ENCODE assay signal across 11 mouse cellular contexts in genomic region chr19:47133161-47133560, GRCm38 (mm10). TPM values are rescaled to one million over a fixed set of nuclear protein-coding genes. Genes with fewer than 3 reads are reported as not detected.
A peak's percentile ranks its signal among the peaks of the same experiment; 100 is the strongest.
DNase-seq lines count a peak whose midpoint lies in the region; ATAC-seq lines count a peak whose summit lies in the region.
"Had no signal": no experiment of that assay in that cellular context is flagged by ENCODE, and none has a peak within 500 bp of the region (broad histone marks: within the 10 kb centered on the region; RNA-seq: fewer than 3 reads in every experiment).

No protein-coding gene starts in this region.

- ATAC-seq in megakaryocyte, adult 5-6 weeks (ENCODE audit: poor library complexity, severe bottlenecking), result peak; percentile 77

- peak; percentile 38 for DNase-seq in frontal cortex, postnatal 36 days (ENCODE audit: low spot score in 2 of 2)
- no peak for DNase-seq in frontal cortex, postnatal 25 days (ENCODE audit: low spot score in 2 of 2)
- DNase-seq in right cerebral cortex, postnatal 25 days, result peak; percentile 27
- DNase-seq in right cerebral cortex, postnatal 14 days, result no peak
- DNase-seq in splenic B cell, adult 2 months (ENCODE audit: low read depth, low spot score), result peak; percentile 85
- no peak for DNase-seq in cerebellum, adult 9-10 months
- no peak for DNase-seq in adrenal gland, adult 8-10 months
- DNase-seq: heart, postnatal 10 days; kidney, adult 9 months had no signal

- H3K27me3 ChIP-seq in splenic B cell, adult 2 months (ENCODE audit: control insufficient read depth, insufficient read depth, low read length, poor library complexity, severe bottlenecking), result no peaks in the 10 kb centered on the region

- peaks cover 16% of the 10 kb centered on the region for H3K36me3 ChIP-seq in splenic B cell, adult 2 months (ENCODE audit: control insufficient read depth, insufficient read depth, low read length, poor library complexity, severe bottlenecking)

RNA-seq across cellular contexts. Expression of gene Calhm2, which starts 4.9 kb away (rescaled TPM):
- 22.8 and 24.6 TPM in 2 replicates for total RNA-seq in megakaryocyte, adult 5-6 weeks (2015)
- total RNA-seq in megakaryocyte, adult 5-6 weeks (2017), result 42.8 and 45.7 TPM in 2 replicates
- 1 to 10 TPM; 4.6 to 8.8 (median 7.5) TPM for total RNA-seq in adrenal gland, adult 8-10 months (2022)

RNA-seq across cellular contexts. Expression of gene Calhm1, which starts 10.9 kb away (rescaled TPM):
- total RNA-seq in megakaryocyte, adult 5-6 weeks (2015), result not detected in 2 replicates
- total RNA-seq in megakaryocyte, adult 5-6 weeks (2017), result not detected in 2 replicates
- not detected for total RNA-seq in adrenal gland, adult 8-10 months (2022)
- total RNA-seq: heart, postnatal 10 days; left cerebral cortex, adult 18-20 months had no signal

RNA-seq across cellular contexts. Expression of gene Calhm3, which starts 24.4 kb away (rescaled TPM):
- not detected in 2 replicates for total RNA-seq in megakaryocyte, adult 5-6 weeks (2015)
- not detected in 2 replicates for total RNA-seq in megakaryocyte, adult 5-6 weeks (2017)
- total RNA-seq in adrenal gland, adult 8-10 months (2022), result not detected
- total RNA-seq: heart, postnatal 10 days; left cerebral cortex, adult 18-20 months had no signal

RNA-seq across cellular contexts. Expression of gene Pdcd11, which starts 42.6 kb away (rescaled TPM):
- 3.2 and 3.4 TPM in 2 replicates for total RNA-seq in megakaryocyte, adult 5-6 weeks (2015)
- 7.7 and 8.0 TPM in 2 replicates for total RNA-seq in megakaryocyte, adult 5-6 weeks (2017)
- total RNA-seq in adrenal gland, adult 8-10 months (2022), result 10 to 100 TPM; 25.3 to 28.8 (median 26.4) TPM

RNA-seq across cellular contexts. Expression of gene Usmg5, which starts 42.7 kb away (rescaled TPM):
- 390 and 438 TPM in 2 replicates for total RNA-seq in megakaryocyte, adult 5-6 weeks (2015)
- total RNA-seq in megakaryocyte, adult 5-6 weeks (2017), result 335 and 456 TPM in 2 replicates
- 100 to 1,000 TPM; 366 to 588 (median 484) TPM for total RNA-seq in adrenal gland, adult 8-10 months (2022)

Comparison
In these comparisons a context has a peak if more than half of its experiments do, and no peak if none do; other contexts are left out.
1. DNase-seq: peak in frontal cortex, postnatal 36 days (2 of 2), right cerebral cortex, postnatal 25 days (single experiment) and splenic B cell, adult 2 months (single experiment); none in frontal cortex, postnatal 25 days (0 of 2), right cerebral cortex, postnatal 14 days (single experiment), cerebellum, adult 9-10 months (single experiment) and adrenal gland, adult 8-10 months (single experiment).